10 mouse cellular contexts compared by ENCODE assay signal in genomic region chr6:49919089-49919812, GRCm38 (mm10).
DNase-seq lines count a peak whose midpoint lies in the region; ATAC-seq and TF ChIP-seq lines count a peak whose summit lies in the region.
"Had no signal": no experiment of that assay in that cellular context is flagged by ENCODE, and none has a peak within 500 bp of the region (broad histone marks: within the 10 kb centered on the region; RNA-seq: fewer than 3 reads in every experiment).

No protein-coding gene starts in this region.

- ATAC-seq in liver, embryonic 11.5 days (replicated peaks; ENCODE audit: low FRiP score) = no peak
- peak; percentile 65; the same call in 1 of the 2 replicates for ATAC-seq in kidney, embryonic 16.5 days (ENCODE audit: low FRiP score, low TSS enrichment)
- no peak for ATAC-seq in midbrain, postnatal 0 days (ENCODE audit: low FRiP score)

- H3K9ac ChIP-seq in liver, adult 2 months (ENCODE audit: low read depth, low read length) = no peak overlapping the region
- no peak overlapping the region for H3K9ac ChIP-seq in liver, embryonic 11.5 days (ENCODE audit: low read depth, low read length)
- H3K9ac ChIP-seq in kidney, embryonic 16.5 days (replicated peaks; ENCODE audit: low read length) = no peak overlapping the region
- H3K9ac ChIP-seq in midbrain, postnatal 0 days (replicated peaks; ENCODE audit: low read length, poor library complexity, severe bottlenecking) = no peak overlapping the region
- H3K9ac ChIP-seq: embryonic facial prominence, embryonic 15.5 days; limb, embryonic 15.5 days had no signal

- no peaks in the 10 kb centered on the region for H3K79me2 ChIP-seq in liver, adult 2 months (ENCODE audit: control insufficient read depth, insufficient read depth, low read length)

- no peaks in the 10 kb centered on the region for H3K27me3 ChIP-seq in liver, adult 2 months (ENCODE audit: control insufficient read depth, insufficient read depth, low read length)
- no peaks in the 10 kb centered on the region for H3K27me3 ChIP-seq in liver, embryonic 11.5 days (replicated peaks; ENCODE audit: control insufficient read depth, insufficient read depth, low read length)
- H3K27me3 ChIP-seq in embryonic facial prominence, embryonic 10.5 days (replicated peaks; ENCODE audit: low read depth, poor library complexity, severe bottlenecking) = no peaks in the 10 kb centered on the region
- no peaks in the 10 kb centered on the region for H3K27me3 ChIP-seq in kidney, embryonic 16.5 days (ENCODE audit: insufficient read depth, low read length)
- H3K27me3 ChIP-seq in midbrain, postnatal 0 days (ENCODE audit: insufficient read depth, low read length) = no peaks in the 10 kb centered on the region
- H3K27me3 ChIP-seq: embryonic facial prominence, embryonic 15.5 days had no signal

- no peaks in the 10 kb centered on the region for H3K36me3 ChIP-seq in liver, adult 2 months (ENCODE audit: control insufficient read depth, insufficient read depth, low read length)
- H3K36me3 ChIP-seq in liver, embryonic 11.5 days (ENCODE audit: control insufficient read depth, insufficient read depth, low read length) = no peaks in the 10 kb centered on the region
- no peaks in the 10 kb centered on the region for H3K36me3 ChIP-seq in embryonic facial prominence, embryonic 10.5 days (replicated peaks)
- H3K36me3 ChIP-seq in kidney, embryonic 16.5 days (ENCODE audit: insufficient read depth, low read length) = no peaks in the 10 kb centered on the region
- no peaks in the 10 kb centered on the region for H3K36me3 ChIP-seq in midbrain, postnatal 0 days (ENCODE audit: insufficient read depth, low read length)
- H3K36me3 ChIP-seq: embryonic facial prominence, embryonic 15.5 days; limb, embryonic 15.5 days had no signal

- no peak overlapping the region for H3K4me3 ChIP-seq in liver, adult 2 months (ENCODE audit: insufficient read depth, low read depth, low read length)
- H3K4me3 ChIP-seq in liver, embryonic 11.5 days (ENCODE audit: low read depth, low read length) = no peak overlapping the region
- H3K4me3 ChIP-seq in embryonic facial prominence, embryonic 10.5 days = no peak overlapping the region
- H3K4me3 ChIP-seq in kidney, embryonic 16.5 days (ENCODE audit: low read length) = no peak overlapping the region
- no peak overlapping the region for H3K4me3 ChIP-seq in midbrain, postnatal 0 days (ENCODE audit: low read depth, low read length)
- H3K4me3 ChIP-seq: embryonic facial prominence, embryonic 15.5 days; limb, embryonic 15.5 days had no signal

- H3K4me1 ChIP-seq in liver, adult 2 months (ENCODE audit: control insufficient read depth, insufficient read depth, low read length) = no peaks in the 10 kb centered on the region
- no peaks in the 10 kb centered on the region for H3K4me1 ChIP-seq in liver, embryonic 11.5 days (replicated peaks; ENCODE audit: control insufficient read depth, insufficient read depth, low read length)
- peaks cover 3% of the 10 kb centered on the region; the same call in 1 of the 2 replicates for H3K4me1 ChIP-seq in embryonic facial prominence, embryonic 10.5 days
- H3K4me1 ChIP-seq in kidney, embryonic 16.5 days (ENCODE audit: insufficient read depth, low read length) = peaks cover 3% of the 10 kb centered on the region; the same call in 1 of the 2 replicates
- no peaks in the 10 kb centered on the region for H3K4me1 ChIP-seq in midbrain, postnatal 0 days (ENCODE audit: insufficient read depth, low read length)
- H3K4me1 ChIP-seq: embryonic facial prominence, embryonic 15.5 days; limb, embryonic 15.5 days had no signal

- no peak overlapping the region for H3K4me2 ChIP-seq in liver, embryonic 11.5 days
- no peak overlapping the region for H3K4me2 ChIP-seq in kidney, embryonic 16.5 days (replicated peaks; ENCODE audit: low read depth, low read length)
- no peak overlapping the region for H3K4me2 ChIP-seq in midbrain, postnatal 0 days (ENCODE audit: low read depth, low read length, poor library complexity, severe bottlenecking)
- H3K4me2 ChIP-seq: embryonic facial prominence, embryonic 15.5 days; limb, embryonic 15.5 days had no signal

- 0 out of 2 replicates have a peak, but pooled peaks have one; percentile 25 for TF ChIP-seq CTCF in liver, adult 2 months (IDR thresholded peaks at IDR 0.05; ENCODE audit: low read depth, low read length)
- TF ChIP-seq CTCF in midbrain, postnatal 0 days (IDR thresholded peaks at IDR 0.05) = peak; percentile 77

- no peak overlapping the region for H3K27ac ChIP-seq in liver, adult 2 months (replicated peaks; ENCODE audit: insufficient read depth, low read depth, low read length)
- H3K27ac ChIP-seq in liver, embryonic 11.5 days (ENCODE audit: low read depth, low read length) = no peak overlapping the region
- H3K27ac ChIP-seq in embryonic facial prominence, embryonic 10.5 days (replicated peaks) = no peak overlapping the region
- no peak overlapping the region for H3K27ac ChIP-seq in kidney, embryonic 16.5 days (ENCODE audit: low read length)
- no peak overlapping the region for H3K27ac ChIP-seq in midbrain, postnatal 0 days (ENCODE audit: low read depth, low read length)
- H3K27ac ChIP-seq: embryonic facial prominence, embryonic 15.5 days; limb, embryonic 15.5 days had no signal

- TF ChIP-seq POLR2A in liver, adult 2 months (IDR thresholded peaks at IDR 0.05; ENCODE audit: extremely low read depth, insufficient read depth, low read length) = no peak

- peak; percentile 15 for DNase-seq in liver, adult 2 months (ENCODE audit: extremely low read depth, low read depth, low spot score)
- DNase-seq in liver, embryonic 11.5 days (ENCODE audit: low spot score) = no peak
- peak; percentile 5 for DNase-seq in adipocyte (ENCODE audit: low spot score)
- peak; percentile 15 for DNase-seq in embryonic facial prominence, embryonic 10.5 days (ENCODE audit: low spot score)
- peak; percentile 81 for DNase-seq in midbrain, postnatal 0 days (ENCODE audit: low spot score)
- DNase-seq in spleen, postnatal 10 days (ENCODE audit: low spot score in 2 of 2) = no peak
- DNase-seq in ovary, postnatal 14 days (ENCODE audit: low spot score) = no peak

- no peaks in the 10 kb centered on the region for H3K9me3 ChIP-seq in liver, embryonic 11.5 days (ENCODE audit: control insufficient read depth, low read length)
- no peaks in the 10 kb centered on the region for H3K9me3 ChIP-seq in embryonic facial prominence, embryonic 10.5 days
- no peaks in the 10 kb centered on the region for H3K9me3 ChIP-seq in kidney, embryonic 16.5 days (ENCODE audit: low read length)
- no peaks in the 10 kb centered on the region for H3K9me3 ChIP-seq in midbrain, postnatal 0 days (ENCODE audit: low read length)
- H3K9me3 ChIP-seq: embryonic facial prominence, embryonic 15.5 days; limb, embryonic 15.5 days had no signal

- WGBS in liver, adult 2 months = 44% methylated on average over 7 of the region's 7 CpGs
- WGBS in liver, embryonic 11.5 days = 55% methylated on average over 7 of the region's 7 CpGs
- 42% methylated on average over 7 of the region's 7 CpGs for WGBS in embryonic facial prominence, embryonic 10.5 days
- 29% methylated on average over 7 of the region's 7 CpGs for WGBS in kidney, embryonic 16.5 days
- WGBS in midbrain, postnatal 0 days = 31% methylated on average over 7 of the region's 7 CpGs

Comparison
In these comparisons a context has a peak if more than half of its experiments do, and no peak if none do; other contexts are left out.
1. DNase-seq: peak in liver, adult 2 months (single experiment), adipocyte (single experiment), embryonic facial prominence, embryonic 10.5 days (single experiment) and midbrain, postnatal 0 days (single experiment); none in liver, embryonic 11.5 days (single experiment), spleen, postnatal 10 days (0 of 2) and ovary, postnatal 14 days (single experiment).